Comparison of ENCODE assay signal across 9 mouse cellular contexts in the genomic region with DNA sequence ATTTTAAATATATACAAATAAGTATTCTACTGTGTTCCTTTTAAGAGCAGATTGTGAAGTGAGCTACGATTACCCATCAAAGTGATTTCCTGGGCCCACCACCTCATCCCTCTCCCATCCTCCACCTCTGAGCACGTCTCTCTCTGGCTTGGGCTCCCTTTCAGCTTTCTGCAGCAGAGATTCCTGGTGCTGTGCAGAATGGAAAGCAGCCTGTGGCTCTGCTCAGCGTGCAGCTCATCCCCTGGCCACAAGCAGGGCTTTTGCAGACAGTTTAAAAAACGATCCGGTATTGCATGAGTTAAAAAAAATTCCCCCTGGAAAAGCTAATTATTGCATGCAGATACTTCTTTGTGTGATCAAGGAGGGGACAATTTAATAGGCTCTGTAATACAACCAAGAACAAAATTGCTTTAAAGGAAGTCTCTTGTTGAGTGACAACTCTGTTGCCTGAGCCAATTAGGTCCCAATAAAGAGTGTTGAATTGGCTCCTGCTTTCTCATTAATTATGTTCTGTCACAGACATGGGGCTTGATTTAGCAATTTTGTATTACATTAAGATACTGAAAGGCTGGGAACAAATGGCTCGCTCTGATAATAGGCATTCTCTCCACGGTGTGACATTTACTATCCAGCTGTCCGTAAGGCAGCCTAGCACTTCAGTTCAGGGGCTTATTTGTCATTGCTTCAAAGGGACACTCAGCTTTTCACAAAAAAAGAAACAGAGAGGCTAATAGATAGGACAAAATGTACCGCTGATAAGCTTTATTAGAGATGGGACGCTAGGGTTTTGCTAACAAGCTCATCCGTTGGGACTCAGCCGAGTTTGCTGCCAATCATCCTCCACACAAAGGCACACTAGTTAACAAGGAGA.
DNase-seq lines count a peak whose midpoint lies in the region; ATAC-seq and TF ChIP-seq lines count a peak whose summit lies in the region.
"Had no signal": no experiment of that assay in that cellular context is flagged by ENCODE, and none has a peak within 500 bp of the region (broad histone marks: within the 10 kb centered on the region; RNA-seq: fewer than 3 reads in every experiment).

No protein-coding gene starts in this region.

- H3K4me2 ChIP-seq in midbrain, embryonic 15.5 days = peak overlapping the region; percentile 33
- H3K4me2 ChIP-seq in liver, postnatal 0 days (ENCODE audit: low read depth, low read length) = no peak overlapping the region

- no peak for TF ChIP-seq EP300 in liver, postnatal 0 days (IDR thresholded peaks at IDR 0.05; ENCODE audit: low read depth)

- peak overlapping the region; percentile 84 for H3K27ac ChIP-seq in layer of hippocampus, adult 2 months
- peak overlapping the region; percentile 64; the same call in 1 of the 2 replicates for H3K27ac ChIP-seq in hindbrain, embryonic 10.5 days
- H3K27ac ChIP-seq in midbrain, embryonic 15.5 days = peak overlapping the region; percentile 74
- H3K27ac ChIP-seq in liver, postnatal 0 days (ENCODE audit: low read depth) = no peak overlapping the region

- 0 out of 2 replicates have a peak, but pooled peaks cover 1% of the 10 kb centered on the region for H3K9me3 ChIP-seq in hindbrain, embryonic 10.5 days
- H3K9me3 ChIP-seq in midbrain, embryonic 15.5 days = no peaks in the 10 kb centered on the region
- H3K9me3 ChIP-seq in liver, postnatal 0 days (ENCODE audit: low read length) = no peaks in the 10 kb centered on the region
- H3K9me3 ChIP-seq: kidney, embryonic 15.5 days had no signal

- 0 out of 2 replicates have a peak overlapping the region, but pooled peaks have one; percentile 12 for H3K9ac ChIP-seq in midbrain, embryonic 15.5 days
- H3K9ac ChIP-seq in liver, postnatal 0 days (replicated peaks) = no peak overlapping the region
- H3K9ac ChIP-seq: kidney, embryonic 15.5 days had no signal

- peaks cover 77% of the 10 kb centered on the region for H3K27me3 ChIP-seq in hindbrain, embryonic 10.5 days (ENCODE audit: insufficient read depth, poor library complexity, severe bottlenecking)
- H3K27me3 ChIP-seq in midbrain, embryonic 15.5 days (replicated peaks) = peaks cover 15% of the 10 kb centered on the region
- no peaks in the 10 kb centered on the region for H3K27me3 ChIP-seq in liver, postnatal 0 days (ENCODE audit: insufficient read depth, low read length)
- H3K27me3 ChIP-seq: kidney, embryonic 15.5 days had no signal

- peak; percentile 27 to 51 for DNase-seq in layer of hippocampus, adult 2 months (ENCODE audit: low spot score in 2 of 2)
- DNase-seq in layer of hippocampus, postnatal 25 days (ENCODE audit: extremely low spot score in 1 of 2, low spot score in 1 of 2) = no peak
- peak; percentile 55 for DNase-seq in embryo, embryonic 11 days
- DNase-seq in hindbrain, embryonic 10.5 days (ENCODE audit: low spot score) = peak; percentile 34
- DNase-seq in urinary bladder, adult 18-20 months (ENCODE audit: low spot score in 2 of 2) = no peak
- DNase-seq in liver, postnatal 0 days = no peak

- no peaks in the 10 kb centered on the region for H3K36me3 ChIP-seq in hindbrain, embryonic 10.5 days
- no peaks in the 10 kb centered on the region for H3K36me3 ChIP-seq in midbrain, embryonic 15.5 days (replicated peaks)
- no peaks in the 10 kb centered on the region for H3K36me3 ChIP-seq in liver, postnatal 0 days (replicated peaks; ENCODE audit: insufficient read depth, low read length)
- H3K36me3 ChIP-seq: kidney, embryonic 15.5 days had no signal

- H3K4me1 ChIP-seq in hindbrain, embryonic 10.5 days (replicated peaks) = peaks cover 41% of the 10 kb centered on the region
- peaks cover 32% of the 10 kb centered on the region for H3K4me1 ChIP-seq in midbrain, embryonic 15.5 days
- H3K4me1 ChIP-seq in liver, postnatal 0 days (ENCODE audit: insufficient read depth) = no peaks in the 10 kb centered on the region

- WGBS in hindbrain, embryonic 10.5 days = 17% methylated on average over 12 of the region's 12 CpGs
- WGBS in midbrain, embryonic 15.5 days = 6% methylated on average over 12 of the region's 12 CpGs
- WGBS in liver, postnatal 0 days (ENCODE audit: insufficient replicate concordance) = 43% methylated on average over 12 of the region's 12 CpGs

- ATAC-seq in midbrain, embryonic 15.5 days (replicated peaks) = peak; percentile 87
- ATAC-seq in activated CD4-positive, CD25-positive, alpha-beta regulatory T cell, adult 4 months = no peak
- ATAC-seq in liver, postnatal 0 days = no peak

- TF ChIP-seq CTCF in layer of hippocampus, adult 2 months (conservative IDR thresholded peaks at IDR 0.05) = peak; percentile 18
- TF ChIP-seq CTCF in liver, postnatal 0 days (IDR thresholded peaks at IDR 0.05; ENCODE audit: low read depth) = no peak

- peak overlapping the region; percentile 33 for H3K4me3 ChIP-seq in layer of hippocampus, adult 2 months
- peak overlapping the region; percentile 24; the same call in 1 of the 2 replicates for H3K4me3 ChIP-seq in hindbrain, embryonic 10.5 days
- H3K4me3 ChIP-seq in midbrain, embryonic 15.5 days = no peak overlapping the region
- H3K4me3 ChIP-seq in liver, postnatal 0 days (ENCODE audit: low read depth, low read length) = no peak overlapping the region
- H3K4me3 ChIP-seq: kidney, embryonic 15.5 days had no signal

Comparison
In these comparisons a context has a peak if more than half of its experiments do, and no peak if none do; other contexts are left out.
1. DNase-seq: peak in layer of hippocampus, adult 2 months (2 of 2), embryo, embryonic 11 days (single experiment) and hindbrain, embryonic 10.5 days (single experiment); none in layer of hippocampus, postnatal 25 days (0 of 2), urinary bladder, adult 18-20 months (0 of 2) and liver, postnatal 0 days (single experiment).
2. H3K4me3 ChIP-seq: peak in layer of hippocampus, adult 2 months (single experiment) and hindbrain, embryonic 10.5 days (single experiment); none in midbrain, embryonic 15.5 days (single experiment) and liver, postnatal 0 days (single experiment).